Mouse (Mus musculus) heart, embryonic 12.5 days (tissue): ENCODE data around the gene Srl. TPM values are rescaled to one million over a fixed set of nuclear protein-coding genes. Genes with fewer than 3 reads are reported as not detected.

Experiments
- ATAC-seq: fragments of 200-750 bp; cut with Nextera tagmentation; 2 replicates; pipeline ENCODE4 v1.8.0; 2017; ENCODE audit warnings: moderate TSS enrichment, moderate library complexity; ENCODE audit not compliant: insufficient number of reproducible peaks, low FRiP score
- H3K27ac ChIP-seq: fragments of 300-500 bp; sonication (generic); 2 replicates; pipeline ENCODE4 v1.5.1; 2016; ENCODE audit warnings: mild to moderate bottlenecking, moderate library complexity; ENCODE audit not compliant: poor library complexity, severe bottlenecking
- H3K27me3 ChIP-seq: fragments of 300-500 bp; sonication (generic); replicated peaks from 2 replicates; pipeline ENCODE4 v1.6.1; 2016; ENCODE audit warnings: mild to moderate bottlenecking, moderate library complexity
- H3K36me3 ChIP-seq: fragments of 300-500 bp; sonication (generic); 2 replicates; pipeline ENCODE4 v1.6.1; 2016; ENCODE audit warnings: mild to moderate bottlenecking, moderate library complexity
- H3K4me1 ChIP-seq: fragments of 300-500 bp; sonication (generic); replicated peaks from 2 replicates; pipeline ENCODE4 v1.6.1; 2016; ENCODE audit warnings: mild to moderate bottlenecking
- H3K4me2 ChIP-seq: fragments of 300-500 bp; sonication (generic); 2 replicates; pipeline ENCODE4 v1.6.1; 2016; ENCODE audit warnings: mild to moderate bottlenecking, moderate library complexity
- H3K4me3 ChIP-seq: fragments of 300-500 bp; sonication (generic); 2 replicates; pipeline ENCODE4 v1.5.1; 2016; ENCODE audit warnings: mild to moderate bottlenecking
- H3K9ac ChIP-seq: fragments of 300-500 bp; sonication (generic); 2 replicates; pipeline ENCODE4 v1.6.1; 2016; ENCODE audit warnings: mild to moderate bottlenecking, moderate library complexity
- H3K9me3 ChIP-seq: fragments of 300-500 bp; sonication (generic); replicated peaks from 2 replicates; pipeline ENCODE4 v1.6.1; 2016; ENCODE audit warnings: mild to moderate bottlenecking, moderate library complexity
- WGBS: fragments of 180-500 bp; shearing (Covaris S2); methylation state at CpG from one replicate; pipeline ENCODE4 v1.1.7; 2016; 5-methylcytosine and 5-hydroxymethylcytosine counted together
- polyA plus RNA-seq: library from polyadenylated mRNA; unstranded; fragments of >200 nt; fragmentation: Nextera tagmentation; extraction: Ambion mirVana; gene quantifications from 2 replicates; pipeline ENCODE4 v1.2.1, GENCODE M21; 2016

Gene Srl
- polyA plus RNA-seq, 1 experiment from 2014 or later = 230 TPM

DNA sequence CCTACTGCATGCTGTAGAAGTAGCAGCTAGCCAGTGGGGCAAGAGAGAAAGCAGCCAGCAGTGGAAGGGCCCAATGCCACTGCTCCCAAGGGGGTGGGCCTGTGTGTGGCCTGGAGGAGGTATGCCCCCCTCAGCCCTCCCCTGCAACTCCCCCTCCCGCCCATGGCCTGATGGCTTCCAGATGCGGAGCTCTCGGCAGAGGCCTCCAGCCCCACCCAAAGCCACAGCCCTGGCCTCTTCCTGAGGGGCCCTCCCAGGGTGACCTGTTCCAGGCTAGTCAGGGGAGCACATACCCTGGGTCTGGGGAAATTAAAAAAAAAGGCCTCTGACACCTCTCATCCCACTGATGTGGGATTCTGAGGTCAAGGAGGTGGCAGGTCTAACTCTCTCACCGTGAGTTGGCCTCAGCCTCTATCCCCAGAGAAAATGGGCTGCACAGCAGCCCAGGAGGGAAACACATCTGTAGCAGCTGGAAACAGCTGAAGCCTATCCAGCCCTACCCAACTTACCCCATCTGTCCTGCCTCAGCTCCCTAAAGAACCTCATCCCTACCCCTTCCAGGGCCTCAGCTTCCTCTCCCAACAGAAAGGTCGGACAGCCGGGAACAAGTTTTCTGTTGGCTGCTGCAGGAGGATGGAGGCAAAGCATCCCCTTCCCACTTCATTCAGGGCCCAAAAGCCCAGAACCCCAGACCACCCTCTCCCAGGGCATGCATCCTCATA, 11.4 kb upstream of the Srl start:
- peak; percentile 79 for ATAC-seq
- 26% methylated on average over 6 of the region's 6 CpGs for WGBS
- H3K36me3 ChIP-seq = peaks cover 29% of the 10 kb centered on the region
- no peak overlapping the region for H3K4me3 ChIP-seq
- H3K9me3 ChIP-seq = no peaks in the 10 kb centered on the region
- H3K27ac ChIP-seq = peak overlapping the region; percentile 55
- peaks cover 43% of the 10 kb centered on the region for H3K4me1 ChIP-seq
- H3K9ac ChIP-seq = peak overlapping the region; percentile 52; the same call in 1 of the 2 replicates
- peak overlapping the region; percentile 44 for H3K4me2 ChIP-seq
- no peaks in the 10 kb centered on the region for H3K27me3 ChIP-seq

DNA sequence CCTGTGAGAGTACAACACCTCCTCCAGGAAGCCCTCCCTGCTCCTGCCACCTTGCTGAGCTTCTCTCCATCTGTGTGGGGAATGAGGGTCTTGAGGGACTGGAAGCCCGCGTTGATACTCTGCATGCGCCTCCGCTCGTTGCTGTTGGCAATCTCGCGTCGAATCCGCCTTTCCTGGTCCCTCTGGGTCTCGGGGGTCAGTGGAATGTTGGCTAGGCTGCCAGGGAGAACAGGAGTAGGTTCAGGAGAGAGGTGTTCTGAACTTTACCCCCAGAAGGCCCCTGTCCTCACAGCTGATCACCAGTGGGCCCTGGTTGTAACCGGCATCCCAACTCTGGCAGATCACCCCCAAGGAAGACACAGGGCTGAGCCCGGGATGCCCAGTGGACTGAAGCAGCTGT, 10.3 kb upstream of the Srl start:
- no peak for ATAC-seq
- Histone ChIP-seq H3K4me3 (no peak overlapping the region), H3K4me2 (no peak overlapping the region), H3K27me3 (no peaks in the 10 kb centered on the region), H3K9me3 (no peaks in the 10 kb centered on the region), H3K27ac (no peak overlapping the region), H3K36me3 (peaks cover 37% of the 10 kb centered on the region), H3K9ac (peak overlapping the region; percentile 52; the same call in 1 of the 2 replicates), H3K4me1 (peaks cover 32% of the 10 kb centered on the region)
- WGBS = 88% methylated on average over 12 of the region's 12 CpGs

DNA sequence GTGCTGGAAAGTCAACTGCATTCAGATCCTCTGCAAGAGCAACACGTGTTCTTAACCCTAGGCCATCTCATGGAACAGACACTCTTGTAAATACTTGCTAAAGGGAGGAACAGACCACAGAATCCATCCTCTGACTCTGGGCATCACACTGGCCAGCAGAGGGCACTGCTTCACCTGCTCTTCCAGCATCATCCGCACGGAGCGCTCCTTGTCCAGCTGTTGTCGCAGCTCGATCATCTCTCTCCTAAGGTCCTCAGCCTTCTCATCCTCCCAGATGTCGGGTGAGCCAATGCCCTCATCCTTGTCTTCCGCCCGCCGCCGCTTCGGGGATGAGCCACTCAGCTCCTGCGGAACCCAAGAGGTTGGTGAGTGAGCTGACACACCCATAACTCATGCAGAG, 9.4 kb upstream of the Srl start:
- H3K36me3 ChIP-seq = peaks cover 43% of the 10 kb centered on the region
- no peak overlapping the region for H3K4me2 ChIP-seq
- H3K27me3 ChIP-seq = no peaks in the 10 kb centered on the region
- H3K9me3 ChIP-seq = no peaks in the 10 kb centered on the region
- no peak for ATAC-seq
- 39% methylated on average over 13 of the region's 13 CpGs for WGBS
- H3K4me3 ChIP-seq = no peak overlapping the region
- H3K9ac ChIP-seq = no peak overlapping the region
- peaks cover 27% of the 10 kb centered on the region for H3K4me1 ChIP-seq
- H3K27ac ChIP-seq = no peak overlapping the region

DNA sequence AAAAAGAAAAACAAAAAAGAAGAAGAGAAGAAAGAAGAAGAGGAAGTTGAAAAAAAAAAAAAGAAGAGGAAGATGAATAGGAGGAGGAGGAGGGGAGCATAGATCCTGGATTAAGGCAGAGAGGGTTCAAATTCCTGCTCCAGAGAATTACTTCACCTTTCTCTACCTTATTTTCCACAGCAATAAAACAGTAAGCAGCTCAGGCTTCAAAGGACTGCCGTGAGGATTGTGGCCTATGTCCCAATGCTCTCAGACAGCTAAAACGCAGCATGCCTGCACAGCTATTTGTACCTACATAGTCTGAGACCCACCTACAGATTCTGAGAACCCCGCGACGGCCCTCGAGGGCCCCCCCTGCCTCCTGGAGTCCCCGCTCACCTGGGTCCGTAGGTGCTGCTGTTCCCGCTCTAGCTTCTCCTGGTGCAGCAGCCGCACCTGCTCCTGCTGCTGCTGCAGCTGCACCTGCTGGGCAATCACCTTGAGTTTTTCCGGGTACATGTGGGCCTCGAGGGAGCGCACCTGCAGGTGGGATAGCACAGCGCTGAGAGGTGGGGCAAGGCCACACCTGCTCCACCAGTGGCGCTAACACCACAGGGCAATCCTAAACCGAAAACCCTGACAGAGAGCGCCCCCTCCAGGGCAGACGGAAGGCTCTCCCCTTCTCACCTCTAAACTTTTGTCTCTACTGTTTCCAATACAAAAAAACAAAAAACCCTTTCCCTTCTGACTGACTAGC, 7.5 kb upstream of the Srl start:
- ATAC-seq = no peak
- no peak overlapping the region for H3K27ac ChIP-seq
- H3K36me3 ChIP-seq = peaks cover 52% of the 10 kb centered on the region
- H3K4me2 ChIP-seq = no peak overlapping the region
- H3K27me3 ChIP-seq = no peaks in the 10 kb centered on the region
- H3K4me3 ChIP-seq = no peak overlapping the region
- WGBS = 90% methylated on average over 18 of the region's 18 CpGs
- H3K9me3 ChIP-seq = no peaks in the 10 kb centered on the region
- no peak overlapping the region for H3K9ac ChIP-seq
- peaks cover 27% of the 10 kb centered on the region for H3K4me1 ChIP-seq

DNA sequence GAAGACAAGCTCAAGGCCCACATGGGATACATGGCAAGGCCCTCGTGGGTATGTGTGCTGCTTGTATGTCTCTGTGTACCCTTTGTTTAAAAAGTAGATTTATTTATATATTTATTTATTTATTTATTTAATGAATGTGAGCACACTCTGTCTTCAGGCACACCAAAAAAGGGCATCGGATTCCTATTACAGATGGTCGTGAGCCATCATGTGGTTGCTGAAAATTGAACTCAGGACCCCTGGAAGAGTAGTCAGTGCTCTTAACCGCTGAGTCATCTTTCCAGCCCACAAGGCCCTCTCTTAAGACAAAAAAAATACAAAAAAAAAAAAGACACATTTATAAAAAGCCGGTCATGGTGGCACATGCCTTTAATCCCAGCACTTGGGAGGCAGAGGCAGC, 6.0 kb upstream of the Srl start:
- H3K27me3 ChIP-seq = no peaks in the 10 kb centered on the region
- no peaks in the 10 kb centered on the region for H3K9me3 ChIP-seq
- 91% methylated on average over 5 of the region's 5 CpGs for WGBS
- ATAC-seq = no peak
- H3K36me3 ChIP-seq = peaks cover 52% of the 10 kb centered on the region
- H3K4me1 ChIP-seq = peaks cover 15% of the 10 kb centered on the region
- no peak overlapping the region for H3K4me3 ChIP-seq
- no peak overlapping the region for H3K9ac ChIP-seq
- H3K4me2 ChIP-seq = no peak overlapping the region
- H3K27ac ChIP-seq = no peak overlapping the region

DNA sequence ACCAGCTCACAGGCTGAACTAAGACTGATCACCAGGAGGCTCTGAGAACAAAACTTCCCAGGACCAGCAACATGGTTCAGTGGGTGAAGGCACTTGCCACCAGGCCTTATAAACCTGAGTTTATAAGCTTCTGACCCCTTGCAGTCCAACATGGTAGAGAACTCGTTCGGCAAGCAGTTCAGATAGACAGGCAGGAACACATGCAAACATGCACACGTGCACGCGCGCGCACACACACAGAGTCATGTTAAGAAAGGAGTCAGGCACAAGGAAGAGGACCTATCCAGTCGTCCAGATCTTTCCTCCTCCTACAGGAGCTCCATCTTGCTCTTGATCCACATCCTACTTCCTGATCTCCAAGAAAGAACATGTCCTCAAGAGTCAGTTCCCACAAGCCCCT, 5.2 kb upstream of the Srl start:
- H3K4me2 ChIP-seq = no peak overlapping the region
- no peak overlapping the region for H3K4me3 ChIP-seq
- no peak for ATAC-seq
- 92% methylated on average over 8 of the region's 8 CpGs for WGBS
- H3K4me1 ChIP-seq = peaks cover 7% of the 10 kb centered on the region; the same call in 1 of the 2 replicates
- no peaks in the 10 kb centered on the region for H3K9me3 ChIP-seq
- no peak overlapping the region for H3K27ac ChIP-seq
- no peaks in the 10 kb centered on the region for H3K27me3 ChIP-seq
- peaks cover 52% of the 10 kb centered on the region for H3K36me3 ChIP-seq
- H3K9ac ChIP-seq = no peak overlapping the region

DNA sequence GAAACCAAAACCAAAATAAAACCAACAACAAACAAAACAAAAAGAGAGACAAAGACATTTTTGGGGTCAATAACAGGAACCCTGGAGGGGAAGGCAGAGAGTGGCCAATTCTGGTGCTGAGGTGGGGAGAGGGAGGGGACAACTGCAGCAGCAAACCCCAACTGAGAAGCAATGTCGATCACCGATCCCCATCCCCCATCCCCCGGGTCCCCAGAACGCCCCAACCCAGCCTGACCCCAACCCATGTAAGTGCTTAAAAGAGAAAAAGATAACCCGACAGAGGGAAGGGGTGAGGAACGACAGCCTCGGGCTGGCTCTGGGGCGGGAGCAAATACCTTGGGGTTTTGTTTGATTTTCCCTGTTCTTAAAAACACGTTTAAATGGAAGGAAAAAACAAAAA, 3.2 kb upstream of the Srl start:
- Histone ChIP-seq H3K9ac (no peak overlapping the region), H3K4me2 (no peak overlapping the region), H3K27me3 (no peaks in the 10 kb centered on the region), H3K36me3 (peaks cover 41% of the 10 kb centered on the region), H3K4me1 (peaks cover 3% of the 10 kb centered on the region), H3K9me3 (no peaks in the 10 kb centered on the region), H3K4me3 (no peak overlapping the region), H3K27ac (no peak overlapping the region)
- no peak for ATAC-seq
- WGBS = 68% methylated on average over 9 of the region's 9 CpGs

DNA sequence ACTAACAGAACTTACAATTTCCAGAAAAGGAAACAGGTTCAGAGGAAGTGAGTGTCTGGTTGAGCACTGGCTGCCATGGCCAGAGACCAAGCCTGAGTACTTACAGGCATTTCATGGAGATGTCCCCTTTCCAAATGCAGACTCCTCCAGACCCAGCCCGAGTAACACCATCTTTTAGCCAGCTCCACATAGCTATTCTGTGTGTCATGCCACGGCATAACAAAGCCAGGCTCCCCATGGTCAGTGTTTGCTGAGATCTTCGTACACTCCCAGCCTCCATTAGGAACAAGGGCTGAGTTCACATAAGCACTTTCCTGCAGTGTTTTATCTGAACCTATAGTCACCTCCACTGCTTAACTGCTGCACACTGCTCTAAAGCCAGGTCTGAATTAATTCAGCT, 1.6 kb upstream of the Srl start:
- Histone ChIP-seq H3K9me3 (no peaks in the 10 kb centered on the region), H3K4me1 (peaks cover 6% of the 10 kb centered on the region), H3K4me3 (no peak overlapping the region), H3K27ac (no peak overlapping the region), H3K27me3 (no peaks in the 10 kb centered on the region), H3K9ac (no peak overlapping the region), H3K36me3 (peaks cover 29% of the 10 kb centered on the region), H3K4me2 (no peak overlapping the region)
- WGBS = 69% methylated on average over 3 of the region's 3 CpGs
- no peak for ATAC-seq

DNA sequence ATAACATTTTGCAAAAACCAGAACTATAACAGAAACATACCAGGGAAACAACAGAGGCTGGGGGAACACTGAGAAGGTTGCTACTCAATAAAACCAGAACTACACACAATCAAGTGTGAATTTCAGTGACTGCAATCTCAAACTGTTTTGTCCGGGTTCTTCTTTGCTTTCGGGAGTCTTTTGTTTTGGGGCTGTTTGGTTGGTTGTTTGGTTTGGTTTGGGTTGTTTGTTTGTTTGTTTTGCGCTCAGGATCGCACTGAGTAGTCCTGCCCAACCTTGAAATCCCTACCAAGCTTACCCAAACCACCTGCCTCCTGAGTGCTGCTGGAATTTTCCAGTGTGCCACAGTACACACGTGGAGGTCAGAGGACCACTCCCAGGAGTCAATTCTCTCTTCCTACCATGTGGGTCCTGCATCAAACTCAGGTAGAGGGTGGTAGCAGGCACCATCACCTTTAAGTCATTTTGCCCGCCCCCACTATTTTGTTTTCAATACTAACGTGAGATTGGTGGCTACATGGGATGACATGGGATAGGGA, 689 bp upstream of the Srl start:
- ATAC-seq = no peak
- Histone ChIP-seq H3K4me3 (peak overlapping the region; percentile 55), H3K9ac (no peak overlapping the region), H3K27ac (no peak overlapping the region), H3K36me3 (peaks cover 24% of the 10 kb centered on the region), H3K4me1 (peaks cover 15% of the 10 kb centered on the region), H3K9me3 (no peaks in the 10 kb centered on the region), H3K27me3 (no peaks in the 10 kb centered on the region), H3K4me2 (peak overlapping the region; percentile 68; the same call in 1 of the 2 replicates)
- 41% methylated on average over 7 of the region's 7 CpGs for WGBS

DNA sequence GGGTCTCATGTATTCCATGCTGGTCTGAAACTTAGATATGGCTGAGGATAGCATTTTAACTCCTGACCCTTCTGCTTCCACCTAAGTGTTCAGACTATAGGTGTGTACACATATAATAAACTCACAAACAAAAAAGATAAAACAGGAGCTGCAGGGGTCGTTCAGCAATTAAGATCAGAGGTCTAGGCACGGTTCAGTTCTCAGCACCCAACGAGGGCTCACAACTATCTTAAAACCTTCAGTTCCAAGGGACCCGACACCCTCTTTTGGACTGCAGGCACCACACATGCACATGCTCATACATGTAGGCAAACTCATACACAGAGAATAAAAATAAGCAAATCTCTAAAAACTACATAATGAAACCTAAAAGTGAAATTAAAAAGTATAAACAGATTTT, 583 bp downstream of the Srl start:
- peaks cover 18% of the 10 kb centered on the region for H3K4me1 ChIP-seq
- no peak overlapping the region for H3K27ac ChIP-seq
- no peaks in the 10 kb centered on the region for H3K27me3 ChIP-seq
- H3K4me2 ChIP-seq = peak overlapping the region; percentile 68
- peak overlapping the region; percentile 55 for H3K4me3 ChIP-seq
- no peaks in the 10 kb centered on the region for H3K9me3 ChIP-seq
- no peak overlapping the region; the same call in 1 of the 2 replicates for H3K9ac ChIP-seq
- ATAC-seq = no peak
- H3K36me3 ChIP-seq = peaks cover 13% of the 10 kb centered on the region
- 52% methylated on average over 4 of the region's 4 CpGs for WGBS

DNA sequence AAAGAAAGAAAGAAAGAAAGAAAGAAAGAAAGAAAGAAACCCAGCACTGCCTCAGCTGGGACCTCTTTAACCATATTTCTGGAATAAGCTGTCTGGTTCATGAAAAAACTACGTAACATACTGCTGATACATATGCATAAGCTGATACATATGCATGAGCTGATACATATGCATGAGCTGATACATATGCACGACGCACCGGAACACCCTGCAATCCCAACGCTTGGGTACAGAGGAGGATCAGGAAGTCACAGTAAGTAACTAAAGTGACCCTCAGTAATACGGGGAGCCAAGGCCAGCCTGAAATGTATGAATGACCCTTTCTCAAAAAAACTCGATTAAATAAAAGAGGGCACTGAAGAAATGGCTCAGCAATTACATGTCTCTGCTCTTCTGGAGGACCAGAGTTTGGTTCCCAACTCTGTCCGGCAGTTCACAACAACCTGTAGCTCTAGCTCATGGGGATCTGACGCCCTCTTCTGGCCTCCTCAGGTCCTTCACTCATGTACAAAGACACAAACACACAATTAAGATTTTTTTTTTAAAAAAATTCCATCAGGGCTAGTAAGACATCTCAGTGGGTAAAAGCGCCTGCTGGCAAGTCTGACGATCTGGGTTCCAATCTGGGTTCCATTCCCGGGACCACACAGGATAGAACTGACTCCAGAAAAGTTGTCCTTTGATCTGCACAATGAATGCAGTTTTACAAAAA, 1.4 kb downstream of the Srl start:
- Histone ChIP-seq H3K4me1 (peaks cover 19% of the 10 kb centered on the region), H3K9me3 (no peaks in the 10 kb centered on the region), H3K4me3 (no peak overlapping the region), H3K27me3 (no peaks in the 10 kb centered on the region), H3K27ac (no peak overlapping the region), H3K36me3 (peaks cover 5% of the 10 kb centered on the region), H3K4me2 (no peak overlapping the region), H3K9ac (no peak overlapping the region)
- WGBS = 88% methylated on average over 12 of the region's 12 CpGs
- no peak for ATAC-seq
